Mouse (Mus musculus) thymus, adult 2 months (tissue): Measurements from ENCODE around the gene Rpl32. TPM values are rescaled to one million over a fixed set of nuclear protein-coding genes. Genes with fewer than 3 reads are reported as not detected.

Experiments used
- DNase-seq: peaks from one replicate; pipeline ENCODE4 v3.0.0; 2021
- H3K27ac ChIP-seq: fragments of 200-500 bp; 2 replicates; pipeline ENCODE4 v1.5.1; 2012; ENCODE audit warnings: low read length, control low read depth; ENCODE audit not compliant: control insufficient read depth, insufficient read depth
- H3K27me3 ChIP-seq: fragments of 200-500 bp; 2 replicates; pipeline ENCODE4 v1.6.1; 2012; ENCODE audit warnings: mild to moderate bottlenecking, low read length, moderate library complexity, mixed read lengths; ENCODE audit not compliant: control insufficient read depth, insufficient read depth
- H3K36me3 ChIP-seq: fragments of 200-500 bp; 2 replicates; pipeline ENCODE4 v1.6.1; 2012; ENCODE audit warnings: mild to moderate bottlenecking, low read length, moderate library complexity; ENCODE audit not compliant: control insufficient read depth, insufficient read depth
- H3K4me1 ChIP-seq: fragments of 200-500 bp; replicated peaks from 2 replicates; pipeline ENCODE4 v1.6.1; 2012; ENCODE audit warnings: low read length; ENCODE audit not compliant: control insufficient read depth, insufficient read depth
- H3K4me3 ChIP-seq: fragments of 200-500 bp; 2 replicates; pipeline ENCODE4 v1.5.1; 2012; ENCODE audit warnings: mild to moderate bottlenecking, low read length, control low read depth, moderate library complexity; ENCODE audit not compliant: control insufficient read depth, insufficient read depth
- CTCF ChIP-seq: fragments of 200-500 bp; IDR thresholded peaks from 2 replicates; pipeline ENCODE4 v1.5.1; 2012; ENCODE audit warnings: mild to moderate bottlenecking, control low read depth, low read length, moderate library complexity, borderline replicate concordance; ENCODE audit not compliant: control insufficient read depth, poor library complexity, insufficient read depth; ENCODE audit errors: extremely low read depth
- POLR2A ChIP-seq: fragments of 200-500 bp; IDR thresholded peaks from 2 replicates; pipeline ENCODE4 v1.6.1; 2012; ENCODE audit warnings: mild to moderate bottlenecking, low read length, control low read depth, moderate library complexity; ENCODE audit not compliant: control insufficient read depth, poor library complexity, insufficient read depth; ENCODE audit errors: extremely low read depth
- WGBS: fragments of 180-500 bp; shearing (Covaris S2); methylation state at CpG from one replicate; pipeline ENCODE4 v1.1.7; 2018; 5-methylcytosine and 5-hydroxymethylcytosine counted together
- polyA plus RNA-seq: library from polyadenylated mRNA; depleted of rRNA; stranded (reverse); fragments of >200 nt; gene quantifications from 2 replicates; pipeline ENCODE4 v1.2.3, GENCODE M21; 2012

Gene Rpl32
- polyA plus RNA-seq, 1 experiment = 910 TPM

DNA sequence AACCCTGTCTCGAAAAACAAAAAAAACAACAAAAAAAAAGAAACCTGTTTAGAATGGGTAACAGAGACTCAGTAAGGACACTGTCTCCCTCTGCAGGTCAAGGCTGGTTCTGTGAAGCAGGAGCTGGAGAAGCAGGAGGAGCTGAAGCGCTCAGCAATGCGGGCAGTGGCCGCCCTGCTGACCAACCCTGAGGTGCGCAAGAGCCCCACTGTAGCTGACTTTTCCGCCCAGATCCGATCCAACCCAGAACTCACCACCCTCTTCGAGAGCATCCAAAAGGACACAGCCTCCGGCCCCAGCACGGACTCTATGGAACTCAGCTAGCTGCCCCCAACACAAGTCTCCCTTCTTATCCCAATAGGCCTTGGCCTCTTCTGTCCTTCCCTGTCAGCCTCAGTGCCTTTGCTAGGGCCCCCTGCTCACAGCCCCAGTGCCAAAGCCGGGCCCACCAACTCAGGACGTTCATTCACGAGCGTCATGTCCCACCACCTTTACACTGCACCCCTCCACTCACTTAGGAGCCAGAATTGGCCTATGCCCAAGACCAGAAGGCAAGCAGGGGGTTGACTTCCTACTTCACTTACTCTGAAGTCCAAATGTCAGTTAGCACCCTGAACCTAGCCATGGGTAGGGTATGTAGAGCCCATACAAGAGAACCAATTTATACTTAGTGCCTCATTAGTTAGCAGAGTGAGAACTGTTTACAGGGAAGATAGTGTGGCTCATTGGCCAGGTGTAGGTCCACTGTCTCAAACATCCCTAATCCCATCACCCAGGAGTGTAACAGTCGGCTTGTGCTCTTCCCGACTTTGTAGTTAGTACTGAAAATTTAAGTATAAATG lies 4.8 kb downstream of the Rpl32 start:
- Histone ChIP-seq H3K4me3 (no peak overlapping the region), H3K36me3 (peaks cover 37% of the 10 kb centered on the region), H3K4me1 (peaks cover 10% of the 10 kb centered on the region), H3K27me3 (no peaks in the 10 kb centered on the region), H3K27ac (no peak overlapping the region)
- WGBS = 76% methylated on average over 16 of the region's 16 CpGs
- DNase-seq = peak; percentile 58
- TF ChIP-seq CTCF (peak; percentile 34; the same call in 1 of the 2 replicates), POLR2A (no peak)

DNA sequence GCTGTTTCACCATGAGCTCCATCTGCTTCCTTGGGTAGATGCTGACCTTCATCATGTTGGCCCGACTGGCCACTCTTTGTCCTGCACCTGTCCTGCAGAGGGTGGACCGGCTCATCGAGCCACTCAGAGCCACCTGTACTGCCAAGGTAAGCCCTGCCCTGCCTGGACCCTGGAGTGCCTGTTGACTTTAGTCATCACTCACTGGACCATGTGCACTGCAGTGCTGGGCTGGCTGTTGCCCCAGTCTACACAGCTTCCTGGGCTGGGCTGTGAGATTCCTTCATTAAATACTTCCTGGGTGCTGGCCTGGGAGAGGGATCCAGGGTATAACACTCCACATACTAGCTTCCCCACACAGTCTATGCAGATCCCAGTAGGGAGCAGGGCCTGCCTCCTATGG lies 6.7 kb downstream of the Rpl32 start:
- no peak for DNase-seq
- 97% methylated on average over 3 of the region's 3 CpGs for WGBS
- peaks cover 40% of the 10 kb centered on the region for H3K36me3 ChIP-seq

DNA sequence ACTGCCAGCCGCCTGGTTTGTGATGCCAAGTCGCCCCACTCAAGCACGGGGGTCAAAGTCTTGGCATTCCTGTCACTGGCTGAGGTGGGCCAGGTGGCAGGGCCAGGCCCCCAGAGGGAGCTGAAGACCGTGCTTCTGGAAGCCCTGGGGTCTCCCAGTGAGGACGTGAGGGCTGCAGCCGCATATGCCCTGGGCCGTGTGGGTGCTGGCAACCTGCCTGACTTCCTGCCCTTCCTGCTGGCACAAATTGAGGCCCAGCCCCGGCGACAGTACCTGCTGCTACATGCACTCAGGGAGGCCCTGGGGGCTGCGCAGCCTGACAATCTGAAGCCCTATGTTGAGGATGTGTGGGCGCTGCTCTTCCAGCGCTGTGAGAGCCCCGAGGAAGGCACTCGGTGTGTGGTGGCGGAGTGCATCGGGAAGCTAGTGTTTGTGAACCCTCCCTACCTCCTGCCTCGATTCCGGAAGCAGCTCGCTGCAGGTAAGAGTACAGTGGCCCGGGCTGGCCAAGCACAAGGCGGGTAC lies 15.8 kb downstream of the Rpl32 start:
- 0 out of 2 replicates have a peak, but pooled peaks cover 2% of the 10 kb centered on the region for H3K36me3 ChIP-seq
- H3K4me3 ChIP-seq = peak overlapping the region; percentile 35
- DNase-seq = peak; percentile 50
- TF ChIP-seq POLR2A (peak; percentile 32; the same call in 1 of the 2 replicates), CTCF (peak; percentile 17; the same call in 1 of the 2 replicates)
- no peaks in the 10 kb centered on the region for H3K27me3 ChIP-seq
- H3K27ac ChIP-seq = peak overlapping the region; percentile 25; the same call in 1 of the 2 replicates
- H3K4me1 ChIP-seq = peaks cover 14% of the 10 kb centered on the region
- 26% methylated on average over 21 of the region's 21 CpGs for WGBS

More for the DNA sequence above, 6.7 kb downstream of the Rpl32 start:
- TF ChIP-seq CTCF (no peak), POLR2A (no peak)
- Histone ChIP-seq H3K4me1 (peaks cover 4% of the 10 kb centered on the region), H3K4me3 (no peak overlapping the region), H3K27ac (no peak overlapping the region), H3K27me3 (no peaks in the 10 kb centered on the region)

DNA sequence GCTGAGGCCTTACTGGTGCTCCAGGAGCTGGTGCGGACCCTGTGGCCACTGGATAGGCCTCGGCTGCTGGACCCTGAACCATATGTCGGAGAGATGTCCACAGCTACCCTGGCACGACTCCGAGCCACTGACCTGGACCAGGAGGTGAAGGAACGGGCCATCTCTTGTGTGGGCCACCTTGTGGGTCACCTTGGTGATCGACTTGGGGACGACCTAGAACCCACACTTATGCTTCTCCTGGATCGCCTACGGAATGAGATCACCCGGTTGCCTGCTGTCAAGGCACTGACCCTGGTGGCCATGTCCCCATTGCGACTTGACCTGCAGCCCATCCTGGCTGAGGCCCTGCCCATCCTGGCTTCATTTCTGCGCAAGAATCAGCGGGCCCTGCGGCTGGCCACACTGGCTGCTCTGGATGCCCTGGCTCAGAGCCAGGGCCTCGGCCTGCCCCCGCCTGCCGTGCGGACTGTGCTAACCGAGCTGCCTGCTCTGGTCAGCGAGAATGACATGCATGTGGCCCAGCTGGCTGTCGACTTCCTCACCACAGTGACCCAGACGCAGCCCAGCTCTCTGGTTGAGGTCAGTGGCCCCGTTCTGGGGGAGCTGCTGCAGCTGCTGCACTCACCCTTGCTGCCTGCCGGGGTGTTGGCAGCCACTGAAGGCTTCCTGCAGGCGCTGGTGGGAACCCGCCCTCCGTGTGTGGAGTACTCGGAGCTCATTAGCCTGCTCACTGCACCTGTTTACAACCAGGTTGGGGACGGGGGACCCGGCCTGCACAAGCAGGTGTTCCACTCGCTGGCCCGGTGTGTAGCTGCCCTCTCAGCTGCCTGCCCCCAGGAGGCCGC lies 16.5 kb downstream of the Rpl32 start:
- Histone ChIP-seq H3K4me1 (peaks cover 14% of the 10 kb centered on the region), H3K27me3 (no peaks in the 10 kb centered on the region), H3K4me3 (peak overlapping the region; percentile 35), H3K36me3 (no peaks in the 10 kb centered on the region; the same call in 1 of the 2 replicates), H3K27ac (peak overlapping the region; percentile 25; the same call in 1 of the 2 replicates)
- no peak for TF ChIP-seq POLR2A
- no peak for TF ChIP-seq CTCF
- 50% methylated on average over 34 of the region's 34 CpGs for WGBS
- peak; percentile 37 for DNase-seq

DNA sequence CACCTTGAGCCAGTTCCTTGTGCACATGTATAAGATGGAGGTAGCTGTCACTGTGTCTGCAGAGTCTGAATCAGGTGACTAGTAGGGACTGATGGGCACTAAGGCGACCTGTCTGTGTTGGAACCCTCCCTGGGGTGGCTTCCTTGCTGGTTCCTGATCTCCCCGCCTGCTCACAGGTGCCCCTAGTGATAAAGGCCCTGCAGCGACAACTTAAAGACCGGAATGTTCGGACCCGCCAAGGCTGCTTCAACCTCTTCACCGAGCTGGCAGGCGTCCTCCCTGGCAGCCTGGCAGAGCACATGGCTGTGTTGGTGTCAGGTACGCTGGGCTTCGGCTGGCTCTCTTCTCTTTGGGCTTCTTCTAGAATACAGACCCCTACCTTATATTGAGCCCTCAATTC lies 17.5 kb downstream of the Rpl32 start:
- H3K36me3 ChIP-seq = no peaks in the 10 kb centered on the region; the same call in 1 of the 2 replicates
- no peak for DNase-seq
- TF ChIP-seq POLR2A (no peak), CTCF (no peak)
- no peak overlapping the region for H3K4me3 ChIP-seq
- 98% methylated on average over 10 of the region's 10 CpGs for WGBS
- peaks cover 14% of the 10 kb centered on the region for H3K4me1 ChIP-seq
- H3K27ac ChIP-seq = no peak overlapping the region
- no peaks in the 10 kb centered on the region for H3K27me3 ChIP-seq

DNA sequence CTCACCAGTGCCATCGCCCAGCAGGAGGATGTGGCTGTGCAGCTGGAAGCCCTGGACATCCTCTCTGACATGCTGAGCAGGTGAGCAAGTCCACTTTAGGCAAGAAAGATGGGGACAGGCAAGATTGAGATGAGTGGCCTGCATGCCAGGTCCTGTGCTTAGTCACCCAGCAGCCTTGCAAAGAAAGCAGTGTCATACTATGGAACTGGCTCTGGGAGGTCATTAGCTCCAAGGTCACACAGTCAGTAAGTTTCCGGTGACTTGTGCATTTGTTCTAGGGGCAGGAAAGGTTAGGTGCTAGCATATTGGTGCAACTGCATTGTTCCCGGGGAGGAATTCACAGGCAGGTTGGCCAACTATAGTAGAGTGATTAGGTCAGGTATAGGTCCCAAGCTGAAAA lies 25.8 kb downstream of the Rpl32 start:
- no peak overlapping the region for H3K27ac ChIP-seq
- H3K4me1 ChIP-seq = no peaks in the 10 kb centered on the region
- H3K36me3 ChIP-seq = no peaks in the 10 kb centered on the region; the same call in none of the 2 replicates
- no peak overlapping the region for H3K4me3 ChIP-seq
- TF ChIP-seq CTCF = no peak
- no peak for TF ChIP-seq POLR2A
- 98% methylated on average over 3 of the region's 3 CpGs for WGBS
- H3K27me3 ChIP-seq = no peaks in the 10 kb centered on the region
- DNase-seq = no peak
